ENCODE assay signal across 9 mouse cellular contexts in the genomic region with DNA sequence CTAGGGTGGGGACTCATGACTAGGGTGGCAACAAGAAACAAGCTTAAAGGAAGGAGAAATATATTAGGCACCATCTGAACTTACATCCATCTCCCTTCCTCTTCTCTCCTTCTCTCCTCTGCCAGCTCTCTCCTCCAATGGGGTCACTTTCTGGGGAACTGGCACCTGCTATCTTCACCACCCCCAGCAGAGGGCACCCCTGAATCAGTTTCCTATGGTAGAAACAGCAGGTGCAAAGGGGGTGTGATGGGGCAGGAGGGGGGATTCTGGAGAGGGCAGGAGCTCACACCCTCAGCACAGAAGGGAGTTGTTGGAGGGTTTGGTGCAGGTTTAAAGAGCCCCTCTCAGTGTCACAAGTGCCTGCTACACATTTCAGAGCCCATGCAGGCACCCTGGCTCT. TPM values are rescaled to one million over a fixed set of nuclear protein-coding genes. Genes with fewer than 3 reads are reported as not detected.
A peak's percentile ranks its signal among the peaks of the same experiment; 100 is the strongest.
DNase-seq lines count a peak whose midpoint lies in the region; ATAC-seq and TF ChIP-seq lines count a peak whose summit lies in the region.
"Had no signal": no experiment of that assay in that cellular context is flagged by ENCODE, and none has a peak within 500 bp of the region (broad histone marks: within the 10 kb centered on the region; RNA-seq: fewer than 3 reads in every experiment).

No protein-coding gene starts in this region.

- H3K9me3 ChIP-seq in heart, postnatal 0 days (replicated peaks; ENCODE audit: control insufficient read depth, low read length): no peaks in the 10 kb centered on the region
- H3K9me3 ChIP-seq in ES-Bruce4 (replicated peaks; ENCODE audit: control insufficient read depth, insufficient read depth, low read length, poor library complexity, severe bottlenecking): no peaks in the 10 kb centered on the region
- no peaks in the 10 kb centered on the region for H3K9me3 ChIP-seq in limb, embryonic 10.5 days (replicated peaks)
- no peaks in the 10 kb centered on the region for H3K9me3 ChIP-seq in hindbrain, embryonic 12.5 days (replicated peaks)
- H3K9me3 ChIP-seq: limb, embryonic 12.5 days had no signal

- H3K4me1 ChIP-seq in heart, postnatal 0 days (ENCODE audit: control insufficient read depth, insufficient read depth): peaks cover 6% of the 10 kb centered on the region; the same call in 1 of the 2 replicates
- H3K4me1 ChIP-seq in ES-Bruce4 (ENCODE audit: control insufficient read depth, insufficient read depth, low read length): no peaks in the 10 kb centered on the region
- peaks cover 19% of the 10 kb centered on the region for H3K4me1 ChIP-seq in limb, embryonic 10.5 days
- H3K4me1 ChIP-seq in hindbrain, embryonic 12.5 days: peaks cover 20% of the 10 kb centered on the region

- no peak for ATAC-seq in heart, postnatal 0 days (ENCODE audit: insufficient read depth, low read depth)
- no peak for ATAC-seq in hindbrain, embryonic 12.5 days (ENCODE audit: low FRiP score)

- TF ChIP-seq CTCF in heart, postnatal 0 days (IDR thresholded peaks at IDR 0.05; ENCODE audit: low read depth): peak; percentile 40
- TF ChIP-seq CTCF in ES-Bruce4 (IDR thresholded peaks at IDR 0.05; ENCODE audit: low read depth, low read length): peak; percentile 44

- H3K4me3 ChIP-seq in heart, postnatal 0 days (ENCODE audit: low read depth, low read length): no peak overlapping the region
- H3K4me3 ChIP-seq in ES-Bruce4 (ENCODE audit: low read depth, low read length): no peak overlapping the region
- H3K4me3 ChIP-seq in limb, embryonic 10.5 days: no peak overlapping the region
- no peak overlapping the region for H3K4me3 ChIP-seq in hindbrain, embryonic 12.5 days
- H3K4me3 ChIP-seq: limb, embryonic 12.5 days had no signal

- no peak for TF ChIP-seq EP300 in heart, postnatal 0 days (IDR thresholded peaks at IDR 0.05; ENCODE audit: low read depth)
- no peak for TF ChIP-seq EP300 in ES-Bruce4 (IDR thresholded peaks at IDR 0.05; ENCODE audit: insufficient read depth, low read depth, low read length)

- TF ChIP-seq POLR2A in ES-Bruce4 (IDR thresholded peaks at IDR 0.05; ENCODE audit: insufficient read depth, low read length): no peak

- peaks cover 3% of the 10 kb centered on the region; the same call in 1 of the 2 replicates for H3K27me3 ChIP-seq in heart, postnatal 0 days (ENCODE audit: control insufficient read depth, insufficient read depth, low read length)
- H3K27me3 ChIP-seq in ES-Bruce4 (ENCODE audit: control insufficient read depth, insufficient read depth, low read length, poor library complexity, severe bottlenecking): no peaks in the 10 kb centered on the region
- peaks cover 8% of the 10 kb centered on the region; the same call in 1 of the 2 replicates for H3K27me3 ChIP-seq in limb, embryonic 10.5 days (ENCODE audit: low read depth, poor library complexity, severe bottlenecking)
- no peaks in the 10 kb centered on the region for H3K27me3 ChIP-seq in hindbrain, embryonic 12.5 days

- DNase-seq in heart, postnatal 0 days (ENCODE audit: low spot score): no peak
- no peak for DNase-seq in heart, adult 11 months
- DNase-seq in 416B (ENCODE audit: low read depth): peak; percentile 49
- peak; percentile 32 to 56 for DNase-seq in cerebellum, postnatal 25 days
- DNase-seq in limb, embryonic 10.5 days (ENCODE audit: low spot score): peak; percentile 55
- peak; percentile 64 for DNase-seq in right cerebral cortex, postnatal 4 days

- H3K4me2 ChIP-seq in heart, postnatal 0 days (ENCODE audit: low read depth, low read length): no peak overlapping the region
- H3K4me2 ChIP-seq in hindbrain, embryonic 12.5 days (replicated peaks): no peak overlapping the region
- H3K4me2 ChIP-seq: limb, embryonic 12.5 days had no signal

- H3K9ac ChIP-seq in heart, postnatal 0 days (replicated peaks; ENCODE audit: low read depth, low read length): no peak overlapping the region
- no peak overlapping the region for H3K9ac ChIP-seq in ES-Bruce4 (ENCODE audit: low read depth, poor library complexity, severe bottlenecking)
- H3K9ac ChIP-seq in hindbrain, embryonic 12.5 days: no peak overlapping the region
- H3K9ac ChIP-seq: limb, embryonic 12.5 days had no signal

- H3K36me3 ChIP-seq in heart, postnatal 0 days (replicated peaks; ENCODE audit: control insufficient read depth, insufficient read depth, low read length): no peaks in the 10 kb centered on the region
- no peaks in the 10 kb centered on the region for H3K36me3 ChIP-seq in ES-Bruce4 (ENCODE audit: control insufficient read depth, insufficient read depth, low read length, poor library complexity, severe bottlenecking)
- H3K36me3 ChIP-seq in limb, embryonic 10.5 days: no peaks in the 10 kb centered on the region
- no peaks in the 10 kb centered on the region for H3K36me3 ChIP-seq in hindbrain, embryonic 12.5 days
- H3K36me3 ChIP-seq: limb, embryonic 12.5 days had no signal

- no peak overlapping the region for H3K27ac ChIP-seq in heart, postnatal 0 days (ENCODE audit: low read depth)
- H3K27ac ChIP-seq in ES-Bruce4 (ENCODE audit: insufficient read depth, low read length): no peak overlapping the region
- H3K27ac ChIP-seq in limb, embryonic 10.5 days: no peak overlapping the region
- no peak overlapping the region for H3K27ac ChIP-seq in hindbrain, embryonic 12.5 days
- H3K27ac ChIP-seq: limb, embryonic 12.5 days had no signal

RNA-seq across cellular contexts. Expression of a gene that starts 3.1 kb away (rescaled TPM):
- total RNA-seq in heart, postnatal 0 days (2014; rRNA removed; ENCODE audit: low replicate concordance): 14.9 and 22.4 TPM in 2 replicates
- 14.4 and 15.7 TPM in 2 replicates for polyA plus RNA-seq in heart, postnatal 0 days (2015; fragmentation: Nextera tagmentation; extraction: Ambion mirVana)
- polyA plus RNA-seq in ES-Bruce4 (2011; ENCODE audit: insufficient read depth, insufficient read length, low read depth, missing spikeins): 10.7 and 11.8 TPM in 2 replicates
- 55.9 and 56.1 TPM in 2 replicates for polyA plus RNA-seq in limb, embryonic 10.5 days (2016; fragmentation: Nextera tagmentation; extraction: Ambion mirVana)
- 51.3 and 52.3 TPM in 2 replicates for polyA plus RNA-seq in hindbrain, embryonic 12.5 days (2016; fragmentation: Nextera tagmentation; extraction: Ambion mirVana)

RNA-seq across cellular contexts. Expression of a gene that starts 7.3 kb away (rescaled TPM):
- total RNA-seq in heart, postnatal 0 days (2014; rRNA removed; ENCODE audit: low replicate concordance): 3.5 and 4.3 TPM in 2 replicates
- polyA plus RNA-seq in heart, postnatal 0 days (2015; fragmentation: Nextera tagmentation; extraction: Ambion mirVana): 2.6 and 3.6 TPM in 2 replicates
- polyA plus RNA-seq in ES-Bruce4 (2011; ENCODE audit: insufficient read depth, insufficient read length, low read depth, missing spikeins): 0.22 and 0.52 TPM in 2 replicates
- 3.0 and 4.6 TPM in 2 replicates for polyA plus RNA-seq in limb, embryonic 10.5 days (2016; fragmentation: Nextera tagmentation; extraction: Ambion mirVana)
- 6.9 and 7.1 TPM in 2 replicates for polyA plus RNA-seq in hindbrain, embryonic 12.5 days (2016; fragmentation: Nextera tagmentation; extraction: Ambion mirVana)

RNA-seq across cellular contexts. Expression of a gene that starts 23.2 kb away (rescaled TPM):
- total RNA-seq in heart, postnatal 0 days (2014; rRNA removed; ENCODE audit: low replicate concordance): 0.04 TPM in 1 of 2 replicates, not detected in the other
- 0.14 and 0.16 TPM in 2 replicates for polyA plus RNA-seq in heart, postnatal 0 days (2015; fragmentation: Nextera tagmentation; extraction: Ambion mirVana)
- polyA plus RNA-seq in ES-Bruce4 (2011; ENCODE audit: insufficient read depth, insufficient read length, low read depth, missing spikeins): not detected in 2 replicates
- 0.24 TPM in 1 of 2 replicates, not detected in the other for polyA plus RNA-seq in limb, embryonic 10.5 days (2016; fragmentation: Nextera tagmentation; extraction: Ambion mirVana)
- 0.55 and 1.2 TPM in 2 replicates for polyA plus RNA-seq in hindbrain, embryonic 12.5 days (2016; fragmentation: Nextera tagmentation; extraction: Ambion mirVana)
- polyA plus RNA-seq: limb, embryonic 12.5 days had no signal

Comparison
In these comparisons a context has a peak if more than half of its experiments do, and no peak if none do; other contexts are left out.
1. DNase-seq: peak in 416B (single experiment), cerebellum, postnatal 25 days (2 of 2), limb, embryonic 10.5 days (single experiment) and right cerebral cortex, postnatal 4 days (single experiment); none in heart, postnatal 0 days (single experiment) and heart, adult 11 months (single experiment).